Mouse (Mus musculus) kidney, embryonic 16.5 days (tissue): ENCODE data around the gene Prim2. TPM values are rescaled to one million over a fixed set of nuclear protein-coding genes. Genes with fewer than 3 reads are reported as not detected.
"Not testable (repeated sequence)": the region's sequence is repeated elsewhere in the genome, so short reads cannot be mapped to it uniquely, and the experiment has no call there.

Experiments
- ATAC-seq: fragments of 200-750 bp; cut with Nextera tagmentation; 2 replicates; pipeline ENCODE4 v1.8.0; 2017; ENCODE audit warnings: moderate TSS enrichment; ENCODE audit not compliant: low FRiP score, low TSS enrichment
- H3K27ac ChIP-seq: fragments of 300-500 bp; sonication (generic); 2 replicates; pipeline ENCODE4 v1.5.1; 2014; ENCODE audit warnings: low read length
- H3K27me3 ChIP-seq: fragments of 300-500 bp; sonication (generic); 2 replicates; pipeline ENCODE4 v1.6.1; 2014; ENCODE audit warnings: low read length, control low read depth, mixed read lengths; ENCODE audit not compliant: insufficient read depth
- H3K36me3 ChIP-seq: fragments of 300-500 bp; sonication (generic); 2 replicates; pipeline ENCODE4 v1.6.1; 2014; ENCODE audit warnings: low read length, control low read depth, mixed read lengths; ENCODE audit not compliant: insufficient read depth
- H3K4me1 ChIP-seq: fragments of 300-500 bp; sonication (generic); 2 replicates; pipeline ENCODE4 v1.6.1; 2014; ENCODE audit warnings: low read length, control low read depth, mixed read lengths; ENCODE audit not compliant: insufficient read depth
- H3K4me2 ChIP-seq: fragments of 300-500 bp; sonication (generic); replicated peaks from 2 replicates; pipeline ENCODE4 v1.6.1; 2014; ENCODE audit warnings: low read depth, low read length
- H3K4me3 ChIP-seq: fragments of 300-500 bp; sonication (generic); 2 replicates; pipeline ENCODE4 v1.5.1; 2014; ENCODE audit warnings: mild to moderate bottlenecking, low read length
- H3K9ac ChIP-seq: fragments of 300-500 bp; sonication (generic); replicated peaks from 2 replicates; pipeline ENCODE4 v1.6.1; 2014; ENCODE audit warnings: low read length
- H3K9me3 ChIP-seq: fragments of 300-500 bp; sonication (generic); 2 replicates; pipeline ENCODE4 v1.6.1; 2016; ENCODE audit warnings: low read length, control low read depth
- WGBS: fragments of 180-500 bp; shearing (Covaris S2); extraction: QIAGEN DNeasy Blood & Tissue Kit; methylation state at CpG from one replicate; pipeline ENCODE4 v1.1.7; 2014; 5-methylcytosine and 5-hydroxymethylcytosine counted together
- polyA plus RNA-seq: library from polyadenylated mRNA; unstranded; fragments of >200 nt; fragmentation: Nextera tagmentation; extraction: Ambion mirVana; gene quantifications from 2 replicates; pipeline ENCODE4 v1.2.1, GENCODE M21; 2015

The Prim2 gene
- polyA plus RNA-seq, 1 experiment from 2014 or later = 35.8 TPM

- H3K4me3 ChIP-seq = no peak overlapping the region
- no peaks in the 10 kb centered on the region for H3K27me3 ChIP-seq
- 97% methylated on average over 5 of the region's 5 CpGs for WGBS
- no peak for ATAC-seq
- H3K27ac ChIP-seq = no peak overlapping the region
- H3K4me2 ChIP-seq = no peak overlapping the region
- no peak overlapping the region for H3K9ac ChIP-seq
- no peaks in the 10 kb centered on the region for H3K4me1 ChIP-seq
- H3K36me3 ChIP-seq = peaks cover 27% of the 10 kb centered on the region
- peaks cover 6% of the 10 kb centered on the region for H3K9me3 ChIP-seq
Measured at GRCm38 (mm10) chr1:33640089-33640488, 29.5 kb downstream of the Prim2 start.

DNA sequence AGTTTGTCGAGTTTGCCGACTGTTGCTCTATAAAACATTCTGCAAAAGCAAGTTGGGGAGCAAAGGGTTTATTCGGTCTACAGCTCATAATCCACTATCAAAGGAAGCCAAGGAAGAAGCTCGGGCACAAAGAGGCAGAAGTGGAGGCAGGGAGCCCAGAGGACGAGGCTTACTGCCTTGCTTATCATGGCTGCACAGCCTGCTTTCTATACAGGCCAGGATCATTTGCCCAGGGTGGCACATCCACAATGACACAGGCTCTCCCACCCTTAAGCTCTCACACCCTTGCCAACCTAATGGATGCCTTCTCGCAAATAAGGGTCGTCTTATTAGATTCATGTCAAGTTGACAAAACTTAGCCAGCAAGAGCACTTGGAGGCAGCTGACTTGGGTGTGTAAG is 30.4 kb downstream of the Prim2 start:
- H3K9me3 ChIP-seq = peaks cover 6% of the 10 kb centered on the region
- H3K36me3 ChIP-seq = peaks cover 24% of the 10 kb centered on the region
- no peaks in the 10 kb centered on the region for H3K4me1 ChIP-seq
- WGBS = 92% methylated on average over 7 of the region's 7 CpGs
- no peak overlapping the region for H3K9ac ChIP-seq
- H3K27me3 ChIP-seq = no peaks in the 10 kb centered on the region
- no peak for ATAC-seq
- H3K4me2 ChIP-seq = no peak overlapping the region
- no peak overlapping the region for H3K27ac ChIP-seq
- no peak overlapping the region for H3K4me3 ChIP-seq

DNA sequence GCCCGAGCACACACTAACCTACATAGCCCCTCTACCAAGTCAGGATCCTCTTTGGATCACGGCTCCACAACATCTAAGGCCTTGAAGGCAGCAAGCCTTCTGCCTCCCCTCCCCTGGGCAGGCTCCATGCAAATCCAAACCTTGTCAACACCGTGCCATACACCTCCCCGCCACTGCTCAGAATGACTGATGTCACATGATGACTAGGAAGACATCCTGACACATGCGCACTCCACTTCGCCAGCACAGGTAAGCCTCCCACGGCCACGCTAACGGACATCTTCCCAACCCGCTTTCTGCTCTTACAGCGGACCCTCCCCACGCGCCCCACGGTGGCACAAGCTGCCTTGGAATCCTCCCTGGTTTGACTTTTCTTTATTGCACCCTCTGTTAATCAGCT is 31.8 kb downstream of the Prim2 start:
- H3K4me2 ChIP-seq = no peak overlapping the region
- peaks cover 6% of the 10 kb centered on the region for H3K9me3 ChIP-seq
- H3K27ac ChIP-seq = no peak overlapping the region
- H3K4me1 ChIP-seq = no peaks in the 10 kb centered on the region
- WGBS = 93% methylated on average over 14 of the region's 14 CpGs
- H3K4me3 ChIP-seq = no peak overlapping the region
- no peak for ATAC-seq
- no peaks in the 10 kb centered on the region for H3K27me3 ChIP-seq
- peaks cover 34% of the 10 kb centered on the region for H3K36me3 ChIP-seq
- no peak overlapping the region for H3K9ac ChIP-seq

DNA sequence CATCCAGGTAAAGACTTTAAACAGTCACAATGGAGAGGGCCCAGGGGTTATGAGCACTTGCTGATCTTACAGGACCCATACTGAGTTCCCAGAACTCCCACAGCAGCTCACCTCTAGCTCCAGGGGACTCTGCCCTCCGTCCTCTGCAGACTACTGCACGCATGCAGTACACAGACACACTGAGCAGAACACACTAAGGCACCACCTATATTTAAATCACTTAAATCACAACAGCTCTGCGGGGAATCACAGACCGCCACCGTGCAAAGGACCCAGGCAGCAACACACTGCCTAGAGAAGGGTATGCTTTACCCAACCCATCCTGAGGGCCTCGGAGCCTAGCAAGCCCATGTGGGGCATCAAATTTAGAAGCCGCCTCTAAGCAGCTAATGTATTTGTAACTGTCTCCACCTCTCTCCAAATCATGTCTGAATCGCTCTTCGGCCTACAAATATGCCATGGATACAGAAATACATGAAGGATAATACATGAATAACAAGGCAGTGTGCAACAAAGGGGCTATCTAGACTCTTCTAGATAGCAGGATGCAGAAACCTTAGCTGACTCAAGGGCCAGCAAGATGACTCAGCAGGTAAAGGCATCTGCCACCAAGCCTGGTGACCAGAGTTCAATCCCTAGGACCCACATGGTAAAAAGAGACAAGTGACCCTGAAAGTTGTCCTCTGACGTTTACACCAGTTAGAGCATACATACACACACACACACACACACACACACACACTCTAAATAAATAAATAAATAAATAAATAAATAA is 33.0 kb downstream of the Prim2 start:
- Histone ChIP-seq H3K36me3 (peaks cover 36% of the 10 kb centered on the region), H3K27ac (no peak overlapping the region), H3K9ac (no peak overlapping the region), H3K4me3 (no peak overlapping the region), H3K27me3 (no peaks in the 10 kb centered on the region), H3K4me2 (no peak overlapping the region), H3K9me3 (peaks cover 6% of the 10 kb centered on the region), H3K4me1 (no peaks in the 10 kb centered on the region)
- WGBS = 91% methylated on average over 10 of the region's 10 CpGs
- ATAC-seq = no peak

- ATAC-seq, H3K4me2 ChIP-seq, H3K9ac ChIP-seq, H3K4me3 ChIP-seq, H3K27ac ChIP-seq, H3K4me1 ChIP-seq, H3K27me3 ChIP-seq, H3K9me3 ChIP-seq: not testable (repeated sequence)
- 97% methylated on average over 1 of the region's 1 CpGs for WGBS
- peaks cover 24% of the 10 kb centered on the region for H3K36me3 ChIP-seq
Measured at GRCm38 (mm10) chr1:33631002-33631618, 38.5 kb downstream of the Prim2 start.

GRCm38 (mm10) chr1:33627803-33628202 is 41.8 kb downstream of the Prim2 start:
- Histone ChIP-seq H3K36me3 (peaks cover 28% of the 10 kb centered on the region), H3K27ac (no peak overlapping the region)

GRCm38 (mm10) chr1:33627070-33627469 is 42.5 kb downstream of the Prim2 start:
- Histone ChIP-seq H3K27me3 (no peaks in the 10 kb centered on the region), H3K36me3 (peaks cover 28% of the 10 kb centered on the region), H3K4me3 (no peak overlapping the region), H3K4me1 (no peaks in the 10 kb centered on the region), H3K27ac (no peak overlapping the region), H3K9ac (no peak overlapping the region), H3K9me3 (no peaks in the 10 kb centered on the region), H3K4me2 (no peak overlapping the region)
- no peak for ATAC-seq
- WGBS = 94% methylated on average over 2 of the region's 2 CpGs

More at GRCm38 (mm10) chr1:33627803-33628202, 41.8 kb downstream of the Prim2 start:
- 76% methylated on average over 6 of the region's 6 CpGs for WGBS
- H3K27me3 ChIP-seq = no peaks in the 10 kb centered on the region
- ATAC-seq = no peak
- no peaks in the 10 kb centered on the region; the same call in 1 of the 2 replicates for H3K9me3 ChIP-seq
- H3K4me3 ChIP-seq = no peak overlapping the region
- no peaks in the 10 kb centered on the region for H3K4me1 ChIP-seq
- H3K9ac ChIP-seq = no peak overlapping the region
- H3K4me2 ChIP-seq = no peak overlapping the region

DNA sequence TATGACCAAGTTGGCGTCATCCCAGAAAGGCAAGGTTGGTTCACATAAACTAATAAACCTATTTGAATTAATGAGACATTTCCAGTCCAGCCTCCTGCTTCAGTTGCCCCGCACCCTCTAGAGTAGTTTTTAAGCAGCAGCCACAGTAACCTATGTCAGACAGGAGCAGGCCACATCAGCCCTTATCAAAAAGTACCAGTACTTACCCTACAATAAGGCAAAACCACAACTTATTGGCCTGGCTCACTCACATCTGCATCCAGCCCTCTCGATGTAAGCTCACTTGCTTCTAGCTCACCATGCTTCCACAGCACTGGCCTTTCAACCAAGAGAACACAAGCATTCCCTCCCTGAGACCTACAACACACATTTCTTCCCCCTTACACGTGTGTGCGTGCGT is 44.7 kb downstream of the Prim2 start:
- Histone ChIP-seq H3K9me3 (no peaks in the 10 kb centered on the region), H3K9ac (no peak overlapping the region), H3K4me1 (no peaks in the 10 kb centered on the region), H3K4me3 (no peak overlapping the region), H3K36me3 (peaks cover 28% of the 10 kb centered on the region), H3K27me3 (no peaks in the 10 kb centered on the region), H3K4me2 (no peak overlapping the region), H3K27ac (no peak overlapping the region)
- ATAC-seq = no peak
- 95% methylated on average over 6 of the region's 6 CpGs for WGBS

DNA sequence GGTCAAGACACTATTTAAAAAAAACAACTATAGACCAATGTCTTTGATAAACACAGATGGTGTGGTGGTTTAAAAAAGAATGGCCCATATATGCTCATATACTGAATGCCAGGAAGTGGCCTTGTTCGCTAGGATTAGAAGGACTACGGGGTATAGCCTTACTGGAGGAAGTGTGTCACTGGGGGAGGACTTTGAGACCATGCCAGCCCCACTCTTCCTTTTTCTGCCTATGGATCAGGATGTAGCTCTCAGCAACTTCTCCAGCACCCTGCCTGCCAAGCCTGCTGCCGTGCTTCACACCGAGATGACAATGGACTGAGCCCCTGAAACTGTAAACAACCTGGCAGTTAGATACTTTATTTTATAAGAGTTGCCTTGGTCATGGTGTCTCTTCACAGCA is 45.2 kb downstream of the Prim2 start:
- no peaks in the 10 kb centered on the region for H3K4me1 ChIP-seq
- no peaks in the 10 kb centered on the region for H3K27me3 ChIP-seq
- H3K4me3 ChIP-seq = no peak overlapping the region
- H3K4me2 ChIP-seq = no peak overlapping the region
- no peak overlapping the region for H3K9ac ChIP-seq
- 85% methylated on average over 4 of the region's 4 CpGs for WGBS
- H3K9me3 ChIP-seq = no peaks in the 10 kb centered on the region
- ATAC-seq = no peak
- peaks cover 25% of the 10 kb centered on the region; the same call in 1 of the 2 replicates for H3K36me3 ChIP-seq
- H3K27ac ChIP-seq = no peak overlapping the region

DNA sequence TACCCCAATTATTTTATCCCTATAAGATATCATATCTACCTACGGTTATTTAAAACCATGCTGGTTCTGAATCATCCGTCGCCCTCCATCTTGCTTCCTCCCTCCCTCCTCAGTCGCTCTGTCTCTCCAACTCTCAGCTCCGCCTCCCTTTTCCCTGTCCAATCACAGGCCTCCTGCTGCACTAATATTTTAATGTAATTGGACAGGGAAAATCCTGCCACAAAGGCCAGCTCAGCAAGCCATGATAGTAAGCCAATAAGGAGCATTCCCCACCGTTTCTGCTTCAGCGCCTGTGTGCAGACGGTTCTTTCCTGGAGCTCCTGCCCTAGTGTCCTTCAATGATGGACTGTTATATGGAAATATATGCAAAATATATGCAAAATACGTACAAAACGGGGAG is 47.8 kb downstream of the Prim2 start:
- Histone ChIP-seq H3K4me3 (no peak overlapping the region), H3K4me2 (no peak overlapping the region), H3K9ac (no peak overlapping the region), H3K27ac (no peak overlapping the region), H3K36me3 (peaks cover 20% of the 10 kb centered on the region; the same call in 1 of the 2 replicates), H3K27me3 (no peaks in the 10 kb centered on the region), H3K9me3 (no peaks in the 10 kb centered on the region), H3K4me1 (no peaks in the 10 kb centered on the region)
- no peak for ATAC-seq
- WGBS = 90% methylated on average over 10 of the region's 10 CpGs
